Mouse (Mus musculus): ENCODE data around the gene Cd200r1.

DNA sequence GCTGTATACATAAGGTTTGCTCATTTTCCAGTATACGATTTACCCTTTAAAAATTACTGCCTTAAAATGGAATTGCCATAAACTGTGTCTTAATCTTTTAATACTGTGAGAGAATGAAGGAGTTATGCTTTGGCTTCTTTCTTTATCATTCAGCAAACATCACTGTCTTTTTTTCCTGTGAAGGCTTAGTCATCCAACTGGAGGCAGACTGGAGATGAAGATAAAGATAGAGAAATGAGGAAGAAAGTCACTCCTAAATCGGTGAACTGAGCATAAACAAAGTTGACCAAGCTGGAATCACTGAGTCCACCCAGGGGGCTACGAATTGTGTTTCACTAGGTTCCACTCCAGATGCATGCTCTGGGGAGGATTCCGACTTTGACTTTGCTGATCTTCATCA, 55.0 kb downstream of the Cd200r1 start:
- TF ChIP-seq CTCF (IDR thresholded peaks at IDR 0.05; ENCODE audit: low read depth, low read length) (no peak), POLR2A (IDR thresholded peaks at IDR 0.05; ENCODE audit: extremely low read depth, insufficient read depth, low read length) (no peak)

Data from liver, adult 2 months (tissue).